26 mouse cellular contexts compared by ENCODE assay signal in genomic region chr6:5911295-5911694, GRCm38 (mm10).
A peak's percentile ranks its signal among the peaks of the same experiment; 100 is the strongest.
DNase-seq lines count a peak whose midpoint lies in the region; ATAC-seq lines count a peak whose summit lies in the region.
"Had no signal": no experiment of that assay in that cellular context is flagged by ENCODE, and none has a peak within 500 bp of the region (broad histone marks: within the 10 kb centered on the region; RNA-seq: fewer than 3 reads in every experiment).

No protein-coding gene starts in this region.

- H3K9me3 ChIP-seq in midbrain, embryonic 16.5 days (replicated peaks; ENCODE audit: control insufficient read depth, low read length, poor library complexity, severe bottlenecking): no peaks in the 10 kb centered on the region
- no peaks in the 10 kb centered on the region for H3K9me3 ChIP-seq in midbrain, embryonic 11.5 days (ENCODE audit: control insufficient read depth, low read length)
- H3K9me3 ChIP-seq: forebrain, embryonic 15.5 days; heart, embryonic 10.5 days; limb, embryonic 15.5 days; midbrain, embryonic 13.5 days; neural tube, embryonic 13.5 days had no signal

- H3K4me3 ChIP-seq in midbrain, embryonic 16.5 days (ENCODE audit: low read depth, low read length): no peak overlapping the region
- H3K4me3 ChIP-seq in midbrain, embryonic 11.5 days (ENCODE audit: low read depth, low read length): no peak overlapping the region
- H3K4me3 ChIP-seq: forebrain, embryonic 15.5 days; heart, embryonic 10.5 days; limb, embryonic 15.5 days; midbrain, embryonic 13.5 days; myocyte; neural tube, embryonic 13.5 days had no signal

- H3K27me3 ChIP-seq in midbrain, embryonic 16.5 days (ENCODE audit: control insufficient read depth, insufficient read depth, low read depth, low read length): no peaks in the 10 kb centered on the region
- no peaks in the 10 kb centered on the region for H3K27me3 ChIP-seq in midbrain, embryonic 11.5 days (ENCODE audit: control insufficient read depth, insufficient read depth, low read length)
- H3K27me3 ChIP-seq: forebrain, embryonic 15.5 days; limb, embryonic 15.5 days; midbrain, embryonic 13.5 days; neural tube, embryonic 13.5 days had no signal

- no peak overlapping the region for H3K9ac ChIP-seq in midbrain, embryonic 16.5 days (ENCODE audit: low read depth, low read length)
- H3K9ac ChIP-seq in midbrain, embryonic 11.5 days (ENCODE audit: low read length): no peak overlapping the region
- H3K9ac ChIP-seq: forebrain, embryonic 15.5 days; hindbrain, embryonic 14.5 days; limb, embryonic 15.5 days; liver, embryonic 14.5 days; lung, embryonic 14.5 days; midbrain, embryonic 13.5 days; neural tube, embryonic 13.5 days had no signal

- H3K4me1 ChIP-seq in midbrain, embryonic 16.5 days (ENCODE audit: control insufficient read depth, insufficient read depth, low read length): no peaks in the 10 kb centered on the region
- no peaks in the 10 kb centered on the region for H3K4me1 ChIP-seq in midbrain, embryonic 11.5 days (ENCODE audit: control insufficient read depth, insufficient read depth, low read length)
- H3K4me1 ChIP-seq: forebrain, embryonic 15.5 days; heart, embryonic 10.5 days; midbrain, embryonic 13.5 days; neural tube, embryonic 13.5 days had no signal

- WGBS in midbrain, embryonic 16.5 days: 80% methylated on average over 7 of the region's 7 CpGs
- 88% methylated on average over 7 of the region's 7 CpGs for WGBS in midbrain, embryonic 11.5 days

- ATAC-seq in frontal cortex, adult (ENCODE audit: low TSS enrichment): peak; percentile 94
- ATAC-seq in midbrain, embryonic 16.5 days: no peak
- no peak for ATAC-seq in midbrain, embryonic 11.5 days (ENCODE audit: low FRiP score)
- ATAC-seq: forebrain, embryonic 15.5 days; inflammation-experienced regulatory T-cells, adult 6 months; midbrain, embryonic 13.5 days had no signal

- H3K27ac ChIP-seq in midbrain, embryonic 16.5 days (ENCODE audit: low read length): no peak overlapping the region
- H3K27ac ChIP-seq in midbrain, embryonic 11.5 days (ENCODE audit: low read depth, low read length): no peak overlapping the region
- H3K27ac ChIP-seq: forebrain, embryonic 15.5 days; heart, embryonic 10.5 days; hindbrain, embryonic 14.5 days; kidney, postnatal 0 days; limb, embryonic 15.5 days; liver, embryonic 14.5 days; midbrain, embryonic 13.5 days; neural tube, embryonic 13.5 days had no signal

- no peak overlapping the region for H3K4me2 ChIP-seq in midbrain, embryonic 16.5 days (ENCODE audit: low read length)
- H3K4me2 ChIP-seq in midbrain, embryonic 11.5 days: no peak overlapping the region
- H3K4me2 ChIP-seq: forebrain, embryonic 15.5 days; hindbrain, embryonic 14.5 days; limb, embryonic 15.5 days; lung, embryonic 14.5 days; midbrain, embryonic 13.5 days; neural tube, embryonic 13.5 days had no signal

- DNase-seq in frontal cortex, postnatal 10 days (ENCODE audit: low spot score in 2 of 2): no peak
- DNase-seq in 3T3-L1 (ENCODE audit: low read depth, low spot score): peak; percentile 68
- DNase-seq in left cerebral cortex, adult 18-20 months (ENCODE audit: low spot score in 2 of 2): peak; percentile 15 to 43
- DNase-seq in right cerebral cortex, postnatal 10 days (ENCODE audit: low spot score in 2 of 2): peak; percentile 25 to 40
- no peak for DNase-seq in adrenal gland, adult 2 months
- DNase-seq in midbrain, embryonic 11.5 days (ENCODE audit: low spot score, missing footprints): no peak
- DNase-seq: adrenal gland, postnatal 10 days; cerebellum, adult 2 months; cerebellum, postnatal 36 days; heart, postnatal 4 days; kidney, adult 18-20 months; layer of hippocampus, adult 9-11 months; lung, embryonic 14.5 days; thymus, postnatal 4 days had no signal

- no peaks in the 10 kb centered on the region for H3K36me3 ChIP-seq in midbrain, embryonic 16.5 days (ENCODE audit: control insufficient read depth, insufficient read depth, low read length)
- no peaks in the 10 kb centered on the region for H3K36me3 ChIP-seq in midbrain, embryonic 11.5 days (ENCODE audit: control insufficient read depth, insufficient read depth, low read length)
- H3K36me3 ChIP-seq: forebrain, embryonic 15.5 days; heart, embryonic 10.5 days; limb, embryonic 15.5 days; midbrain, embryonic 13.5 days; neural tube, embryonic 13.5 days had no signal

Comparison
In these comparisons a context has a peak if more than half of its experiments do, and no peak if none do; other contexts are left out.
1. DNase-seq: peak in 3T3-L1 (single experiment), left cerebral cortex, adult 18-20 months (2 of 2) and right cerebral cortex, postnatal 10 days (2 of 2); none in frontal cortex, postnatal 10 days (0 of 2), adrenal gland, adult 2 months (single experiment) and midbrain, embryonic 11.5 days (single experiment).